Mouse (Mus musculus) spleen, adult 2 months (tissue): ENCODE data around the gene Gm42742. TPM values are rescaled to one million over a fixed set of nuclear protein-coding genes. Genes with fewer than 3 reads are reported as not detected.

Experiments
- DNase-seq, 2 experiments: peaks; one replicate each; pipeline versions ENCODE4 v3.0.0 to v3.0.0-alpha.2; 2012 to 2021; ENCODE audit warnings: low spot score in 2 of 2, low read depth in 1 of 2
- H3K27ac ChIP-seq: fragments of 200-500 bp; 2 replicates; pipeline ENCODE4 v1.5.1; 2012; ENCODE audit warnings: low read length, inconsistent platforms; ENCODE audit not compliant: insufficient read depth
- H3K27me3 ChIP-seq: fragments of 200-500 bp; 2 replicates; pipeline ENCODE4 v1.6.1; 2012; ENCODE audit warnings: mild to moderate bottlenecking, moderate library complexity, low read length, inconsistent platforms; ENCODE audit not compliant: control insufficient read depth, insufficient read depth
- H3K36me3 ChIP-seq: fragments of 200-500 bp; 2 replicates; pipeline ENCODE4 v1.6.1; 2012; ENCODE audit warnings: mild to moderate bottlenecking, low read length, inconsistent platforms; ENCODE audit not compliant: control insufficient read depth, insufficient read depth
- H3K4me1 ChIP-seq: fragments of 200-500 bp; 2 replicates; pipeline ENCODE4 v1.6.1; 2011; ENCODE audit warnings: inconsistent platforms; ENCODE audit not compliant: control insufficient read depth, insufficient read depth, insufficient read length
- H3K4me3 ChIP-seq: fragments of 200-500 bp; 2 replicates; pipeline ENCODE4 v1.5.1; 2011; ENCODE audit warnings: mild to moderate bottlenecking, inconsistent platforms; ENCODE audit not compliant: insufficient read depth, insufficient read length; ENCODE audit errors: extremely low read depth
- CTCF ChIP-seq: fragments of 200-500 bp; IDR thresholded peaks from 2 replicates; pipeline ENCODE4 v1.5.1; 2011; ENCODE audit warnings: mild to moderate bottlenecking, inconsistent platforms; ENCODE audit not compliant: insufficient read depth, insufficient read length, insufficient replicate concordance; ENCODE audit errors: extremely low read depth
- POLR2A ChIP-seq: fragments of 200-500 bp; IDR thresholded peaks from 2 replicates; pipeline ENCODE4 v1.6.1; 2011; ENCODE audit warnings: low read depth, low read length, inconsistent platforms
- WGBS: fragments of 180-500 bp; shearing (Covaris S2); methylation state at CpG from one replicate; pipeline ENCODE4 v1.1.7; 2018; 5-methylcytosine and 5-hydroxymethylcytosine counted together
- polyA plus RNA-seq: library from polyadenylated mRNA; depleted of rRNA; stranded (reverse); fragments of >200 nt; gene quantifications from 2 replicates; pipeline ENCODE4 v1.2.3, GENCODE M21; 2012

The Gm42742 gene
- polyA plus RNA-seq, 1 experiment: 27.8 TPM

- Histone ChIP-seq H3K4me3 (no peak overlapping the region), H3K4me1 (peaks cover 18% of the 10 kb centered on the region; the same call in 1 of the 2 replicates)
- no peak for TF ChIP-seq POLR2A
- no peak for TF ChIP-seq CTCF
These were observed 9.2 kb downstream of the Gm42742 start for GRCm38 (mm10) chr7:127011717-127012116.

GRCm38 (mm10) chr7:127011051-127011450 is 9.8 kb downstream of the Gm42742 start:
- WGBS: 91% methylated on average over 2 of the region's 2 CpGs
- H3K36me3 ChIP-seq: peaks cover 2% of the 10 kb centered on the region; the same call in 1 of the 2 replicates
- no peak for TF ChIP-seq CTCF
- no peak for TF ChIP-seq POLR2A
- no peaks in the 10 kb centered on the region for H3K27me3 ChIP-seq
- H3K4me3 ChIP-seq: no peak overlapping the region
- H3K27ac ChIP-seq: no peak overlapping the region
- DNase-seq: no peak
- peaks cover 18% of the 10 kb centered on the region; the same call in 1 of the 2 replicates for H3K4me1 ChIP-seq

More at GRCm38 (mm10) chr7:127011717-127012116, 9.2 kb downstream of the Gm42742 start:
- Histone ChIP-seq H3K27ac (no peak overlapping the region), H3K36me3 (peaks cover 2% of the 10 kb centered on the region; the same call in 1 of the 2 replicates), H3K27me3 (no peaks in the 10 kb centered on the region)
- no peak for DNase-seq
- 86% methylated on average over 2 of the region's 2 CpGs for whole genome bisulfite sequencing

DNA sequence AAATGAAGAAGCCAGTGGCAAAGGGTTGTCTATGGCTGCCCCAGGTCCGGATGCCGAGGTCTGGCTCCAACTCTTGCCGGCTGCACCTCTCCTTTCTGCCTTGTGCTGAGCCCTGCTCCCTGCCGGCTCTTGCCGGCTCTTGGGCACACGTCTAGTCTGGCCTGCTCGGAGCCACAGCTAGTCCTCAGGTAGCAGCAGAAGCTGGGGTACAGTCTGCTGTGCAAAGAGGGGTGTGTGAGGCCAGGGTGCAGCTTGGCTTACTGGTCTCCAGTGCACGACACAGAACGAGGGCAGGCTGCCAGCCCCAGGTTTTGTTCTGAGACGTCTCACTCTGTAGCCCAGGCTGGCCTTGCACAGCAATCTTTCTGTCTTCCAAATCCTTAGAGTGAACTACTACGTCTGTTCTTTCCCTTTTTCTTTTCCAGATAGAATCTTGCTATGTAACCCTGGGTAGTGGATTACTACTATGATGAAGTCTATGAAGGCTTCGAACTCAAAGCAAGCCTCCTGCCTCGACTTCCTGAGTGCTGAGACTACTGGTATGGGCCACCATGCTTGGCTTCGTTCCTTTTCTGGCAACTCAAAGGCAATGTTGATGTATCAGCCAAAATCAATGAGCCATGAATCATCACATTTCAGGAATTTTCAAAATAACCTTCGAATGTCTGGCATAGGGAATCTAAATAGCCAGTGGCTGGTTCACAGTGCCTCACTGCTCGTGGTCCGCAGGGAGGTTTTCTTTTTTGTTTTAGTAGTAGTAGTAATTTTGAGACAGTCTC is 11.4 kb downstream of the Gm42742 start:
- Histone ChIP-seq H3K4me3 (no peak overlapping the region), H3K27ac (peak overlapping the region; percentile 70; the same call in 1 of the 2 replicates), H3K4me1 (peaks cover 18% of the 10 kb centered on the region; the same call in 1 of the 2 replicates), H3K36me3 (no peaks in the 10 kb centered on the region), H3K27me3 (no peaks in the 10 kb centered on the region)
- no peak for TF ChIP-seq CTCF
- no peak for TF ChIP-seq POLR2A
- 79% methylated on average over 17 of the region's 17 CpGs for WGBS
- DNase-seq: no peak

DNA sequence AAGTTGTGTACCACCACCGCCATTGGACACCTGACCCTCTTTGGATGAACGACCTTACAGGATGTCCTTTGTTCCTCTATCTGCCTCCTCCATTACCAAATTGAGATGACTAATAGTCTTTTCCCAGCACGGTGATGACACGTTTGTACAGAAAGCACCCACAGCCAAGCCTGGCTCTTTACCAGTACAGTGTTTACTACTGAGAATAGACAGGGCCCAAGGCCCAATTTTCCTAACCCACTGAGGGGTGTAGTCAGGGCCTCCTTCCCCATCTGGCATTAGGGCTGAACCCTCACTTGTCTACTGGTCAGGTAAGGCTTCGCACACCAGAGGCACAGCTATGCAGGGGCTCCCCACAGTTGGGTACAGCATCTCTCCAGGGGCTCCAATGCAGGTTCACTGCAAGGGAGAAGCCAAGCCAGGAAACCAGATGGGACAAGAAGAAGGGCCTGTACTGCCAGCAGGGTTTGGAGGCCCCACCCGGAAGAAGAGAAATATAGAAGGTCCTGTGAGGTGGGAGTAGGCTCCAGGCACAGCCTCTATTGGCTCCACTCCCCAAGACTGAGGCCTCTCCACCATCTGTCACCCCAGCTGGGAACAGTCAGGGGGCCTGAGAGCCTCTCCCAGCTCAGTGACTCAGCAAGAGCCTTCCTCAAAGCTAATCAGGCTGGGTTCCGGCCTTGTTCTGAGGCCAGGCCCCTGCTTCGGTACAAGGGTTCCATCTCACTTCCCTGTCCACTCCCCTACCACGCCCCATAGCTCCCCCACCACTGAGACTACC is 12.5 kb downstream of the Gm42742 start:
- H3K27ac ChIP-seq: peak overlapping the region; percentile 70
- H3K4me3 ChIP-seq: no peak overlapping the region
- H3K27me3 ChIP-seq: no peaks in the 10 kb centered on the region
- peak in 1 of 2 experiments; percentile 44 for DNase-seq
- H3K36me3 ChIP-seq: no peaks in the 10 kb centered on the region
- 38% methylated on average over 9 of the region's 9 CpGs for WGBS
- TF ChIP-seq CTCF (no peak), POLR2A (no peak)
- H3K4me1 ChIP-seq: peaks cover 17% of the 10 kb centered on the region; the same call in 1 of the 2 replicates

DNA sequence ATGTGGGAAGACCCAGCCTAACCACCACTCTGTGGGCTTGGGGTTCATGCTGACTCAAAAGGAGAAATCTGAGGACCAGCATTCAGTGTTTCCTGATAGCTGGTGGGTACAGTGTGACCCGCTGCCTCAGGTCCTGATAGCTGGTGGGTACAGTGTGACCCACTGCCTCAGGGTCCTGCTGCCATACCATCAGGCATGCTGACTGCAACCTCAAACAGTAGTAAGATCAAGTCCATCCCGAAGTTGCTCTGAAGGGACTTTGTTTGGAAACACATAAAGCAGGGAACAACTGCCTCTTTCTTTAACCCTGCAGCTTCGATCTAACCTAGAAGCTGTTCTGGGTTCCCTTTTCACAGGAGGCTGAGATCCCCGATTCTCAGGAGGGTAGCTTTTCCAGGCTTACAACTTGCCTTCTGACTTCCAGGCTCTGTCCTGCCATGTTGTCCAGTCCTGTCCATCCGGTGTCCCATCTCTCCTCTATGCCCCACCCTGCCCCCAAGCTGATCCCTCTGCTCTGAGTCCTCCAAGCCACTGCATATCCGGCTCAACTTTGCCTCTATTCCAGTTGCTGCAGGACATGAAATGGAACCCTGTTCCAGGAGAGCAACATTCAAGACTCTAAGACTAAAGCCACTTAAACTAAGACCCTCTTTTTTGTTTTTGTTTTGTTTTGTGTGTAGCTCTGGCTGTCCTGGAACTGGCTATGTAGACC is 13.4 kb downstream of the Gm42742 start:
- TF ChIP-seq CTCF (no peak), POLR2A (no peak)
- H3K4me3 ChIP-seq: no peak overlapping the region
- WGBS: 91% methylated on average over 6 of the region's 6 CpGs
- no peaks in the 10 kb centered on the region for H3K36me3 ChIP-seq
- H3K4me1 ChIP-seq: peaks cover 12% of the 10 kb centered on the region; the same call in 1 of the 2 replicates
- no peak overlapping the region for H3K27ac ChIP-seq
- no peak for DNase-seq
- no peaks in the 10 kb centered on the region for H3K27me3 ChIP-seq

- Histone ChIP-seq H3K27ac (no peak overlapping the region), H3K4me3 (no peak overlapping the region), H3K36me3 (peaks cover 6% of the 10 kb centered on the region), H3K27me3 (no peaks in the 10 kb centered on the region), H3K4me1 (peaks cover 11% of the 10 kb centered on the region; the same call in 1 of the 2 replicates)
- no peak for DNase-seq
- 93% methylated on average over 4 of the region's 4 CpGs for WGBS
- TF ChIP-seq CTCF: no peak
- TF ChIP-seq POLR2A: no peak
These were observed 16.6 kb downstream of the Gm42742 start for GRCm38 (mm10) chr7:127004122-127004875.
